Mouse (Mus musculus): ENCODE data around the gene Vmn2r90. TPM values are rescaled to one million over a fixed set of nuclear protein-coding genes. Genes with fewer than 3 reads are reported as not detected.
A peak's percentile ranks its signal among the peaks of the same experiment; 100 is the strongest.
"Not testable (repeated sequence)": the region's sequence is repeated elsewhere in the genome, so short reads cannot be mapped to it uniquely, and the experiment has no call there.

Vmn2r90 gene
- not detected in 2 replicates for polyA plus RNA-seq (2015; fragmentation: Nextera tagmentation; extraction: Ambion mirVana)

DNA sequence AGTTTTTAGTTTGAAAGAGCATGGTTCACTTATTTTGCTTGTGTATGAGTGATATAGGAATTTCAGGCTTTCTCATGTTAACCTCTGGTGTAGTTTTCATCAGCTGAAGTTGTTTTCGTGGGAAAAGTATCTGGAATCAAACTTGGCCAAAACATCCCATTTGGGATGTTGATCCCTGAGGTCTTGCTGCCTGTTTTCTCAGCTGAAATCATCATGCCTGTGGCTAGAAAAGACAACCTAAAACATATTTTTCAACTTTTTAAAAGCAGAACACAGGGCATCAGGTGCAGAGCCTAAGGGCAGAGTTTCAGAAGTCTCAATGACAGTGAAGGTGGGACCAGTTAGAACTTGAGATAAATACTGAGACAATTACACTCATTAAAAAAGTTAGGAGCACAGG, at the start of gene Vmn2r90:
Gene Vmn2r90 (plus strand): TSS at position 301 of the 400 bp plus-strand sequence.
- Histone ChIP-seq H3K4me3 (no peak within 1 kb of the TSS), H3K27ac (no peak within 1 kb of the TSS), H3K9ac (no peak within 1 kb of the TSS), H3K9me3 (no peaks in the 10 kb centered on the region), H3K36me3 (no peaks in the 10 kb centered on the region), H3K27me3 (no peaks in the 10 kb centered on the region), H3K4me1 (no peaks in the 10 kb centered on the region), H3K4me2 (no peak within 1 kb of the TSS)
- no peak for ATAC-seq (ENCODE audit: insufficient number of reproducible peaks, low FRiP score, low TSS enrichment, low read depth)
- 60% methylated on average over 1 of the region's 1 CpGs for WGBS

DNA sequence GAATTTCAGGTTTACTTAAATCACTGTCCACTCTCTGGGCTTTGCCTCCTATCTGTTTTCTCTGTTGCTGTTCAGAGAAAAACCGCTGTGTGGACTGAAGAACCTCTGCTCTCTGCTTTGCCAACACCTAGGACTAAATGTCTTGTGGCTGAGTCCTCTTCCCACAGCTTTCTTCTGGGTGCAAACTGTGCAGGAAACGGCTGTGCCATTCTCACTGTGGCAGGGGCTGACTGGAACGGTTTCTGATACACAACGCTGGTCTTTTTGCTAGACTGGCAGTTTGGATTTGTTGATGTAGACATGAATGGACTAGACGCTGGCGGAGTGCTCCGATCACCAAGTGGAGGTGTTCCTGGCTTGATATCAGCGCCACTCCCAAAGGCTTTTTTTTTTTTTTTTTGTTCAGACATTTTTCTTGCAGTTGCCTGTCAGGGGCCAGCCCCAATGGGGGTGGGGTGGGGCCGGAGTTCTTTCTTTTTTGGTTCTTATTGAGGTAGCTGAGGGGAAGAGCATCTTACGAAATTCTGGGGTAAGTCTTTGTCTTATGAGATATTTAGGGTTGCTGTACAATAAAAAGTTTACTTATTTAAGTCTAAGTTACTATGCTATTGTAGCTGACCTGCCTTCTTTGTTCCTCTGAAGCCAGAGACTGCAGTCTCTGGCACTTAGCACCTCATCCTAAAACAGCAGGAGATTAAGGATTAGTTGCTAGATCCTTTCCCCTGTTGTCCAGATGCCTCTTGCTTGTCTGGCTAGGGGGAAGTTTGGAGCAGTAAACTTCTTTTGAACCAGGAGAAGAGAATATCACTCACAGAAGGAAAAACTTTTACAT, 48.3 kb upstream of the Vmn2r90 start:
- Histone ChIP-seq H3K4me3 (no peak overlapping the region), H3K9me3 (no peaks in the 10 kb centered on the region), H3K27ac (no peak overlapping the region), H3K4me1 (no peaks in the 10 kb centered on the region), H3K4me2 (0 out of 2 replicates have a peak overlapping the region, but pooled peaks have one; percentile 5), H3K36me3 (no peaks in the 10 kb centered on the region), H3K27me3 (no peaks in the 10 kb centered on the region), H3K9ac (no peak overlapping the region)
- ATAC-seq (ENCODE audit: insufficient number of reproducible peaks, low FRiP score, low TSS enrichment, low read depth): no peak
- 14% methylated on average over 10 of the region's 10 CpGs for WGBS

GRCm38 (mm10) chr17:17655829-17656176, 47.7 kb upstream of the Vmn2r90 start:
- H3K4me1 ChIP-seq: no peaks in the 10 kb centered on the region
- no peaks in the 10 kb centered on the region for H3K27me3 ChIP-seq
- no peak overlapping the region for H3K4me2 ChIP-seq
- H3K36me3 ChIP-seq: no peaks in the 10 kb centered on the region
- no peak overlapping the region for H3K27ac ChIP-seq
- 33% methylated on average over 2 of the region's 2 CpGs for WGBS
- H3K9me3 ChIP-seq: no peaks in the 10 kb centered on the region
- no peak for ATAC-seq (ENCODE audit: insufficient number of reproducible peaks, low FRiP score, low TSS enrichment, low read depth)
- H3K9ac ChIP-seq: no peak overlapping the region
- no peak overlapping the region for H3K4me3 ChIP-seq

- H3K4me1 ChIP-seq: no peaks in the 10 kb centered on the region
- H3K9me3 ChIP-seq: no peaks in the 10 kb centered on the region
- no peak for ATAC-seq (ENCODE audit: insufficient number of reproducible peaks, low FRiP score, low TSS enrichment, low read depth)
- no peaks in the 10 kb centered on the region for H3K36me3 ChIP-seq
- H3K9ac ChIP-seq: no peak overlapping the region
- no peak overlapping the region for H3K4me2 ChIP-seq
- no peak overlapping the region for H3K4me3 ChIP-seq
- 73% methylated on average over 1 of the region's 1 CpGs for WGBS
- no peaks in the 10 kb centered on the region for H3K27me3 ChIP-seq
- H3K27ac ChIP-seq: no peak overlapping the region
Observed at GRCm38 (mm10) chr17:17678781-17679180, 24.8 kb upstream of the Vmn2r90 start.

- H3K4me1 ChIP-seq: no peaks in the 10 kb centered on the region
- H3K36me3 ChIP-seq: no peaks in the 10 kb centered on the region
- WGBS: 63% methylated on average over 2 of the region's 2 CpGs
- no peak for ATAC-seq (ENCODE audit: insufficient number of reproducible peaks, low FRiP score, low TSS enrichment, low read depth)
- H3K4me2 ChIP-seq: no peak overlapping the region
- H3K4me3 ChIP-seq: no peak overlapping the region
- H3K27ac ChIP-seq: no peak overlapping the region
- H3K27me3 ChIP-seq: no peaks in the 10 kb centered on the region
- no peak overlapping the region for H3K9ac ChIP-seq
- H3K9me3 ChIP-seq: no peaks in the 10 kb centered on the region
Observed at GRCm38 (mm10) chr17:17690659-17691058, 12.9 kb upstream of the Vmn2r90 start.

- H3K4me1 ChIP-seq; H3K9ac ChIP-seq; H3K4me2 ChIP-seq; H3K36me3 ChIP-seq; H3K9me3 ChIP-seq; ATAC-seq (ENCODE audit: insufficient number of reproducible peaks, low FRiP score, low TSS enrichment, low read depth); H3K4me3 ChIP-seq; H3K27me3 ChIP-seq; H3K27ac ChIP-seq: not testable (repeated sequence)
- 82% methylated on average over 4 of the region's 4 CpGs for WGBS
Observed at GRCm38 (mm10) chr17:17732396-17732795, 28.8 kb downstream of the Vmn2r90 start.

DNA sequence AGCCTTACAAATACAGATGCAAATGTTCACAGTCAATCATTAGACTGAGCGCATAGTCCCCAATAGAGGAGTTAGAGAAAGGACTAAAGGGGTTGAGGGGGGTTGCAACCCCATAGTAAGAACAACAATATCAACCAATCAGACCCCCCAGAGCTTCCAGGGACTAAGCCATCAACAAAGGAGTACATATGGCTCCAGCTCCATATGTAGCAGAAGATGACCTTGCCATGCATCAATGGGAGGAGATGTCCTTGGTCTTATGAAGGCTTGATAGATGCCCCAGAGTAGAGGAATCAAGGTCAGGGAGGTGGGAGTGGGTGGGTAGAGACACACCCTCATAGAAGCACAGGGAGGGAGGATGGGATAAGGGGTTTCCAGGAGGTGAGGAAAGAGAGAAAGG, 35.1 kb downstream of the Vmn2r90 start:
- H3K4me3 ChIP-seq: no peak overlapping the region
- H3K27me3 ChIP-seq: no peaks in the 10 kb centered on the region
- 90% methylated on average over 1 of the region's 1 CpGs for WGBS
- H3K4me1 ChIP-seq: no peaks in the 10 kb centered on the region
- no peak overlapping the region for H3K9ac ChIP-seq
- H3K9me3 ChIP-seq: no peaks in the 10 kb centered on the region
- no peaks in the 10 kb centered on the region for H3K36me3 ChIP-seq
- no peak overlapping the region for H3K27ac ChIP-seq
- H3K4me2 ChIP-seq: no peak overlapping the region
- ATAC-seq (ENCODE audit: insufficient number of reproducible peaks, low FRiP score, low TSS enrichment, low read depth): no peak

DNA sequence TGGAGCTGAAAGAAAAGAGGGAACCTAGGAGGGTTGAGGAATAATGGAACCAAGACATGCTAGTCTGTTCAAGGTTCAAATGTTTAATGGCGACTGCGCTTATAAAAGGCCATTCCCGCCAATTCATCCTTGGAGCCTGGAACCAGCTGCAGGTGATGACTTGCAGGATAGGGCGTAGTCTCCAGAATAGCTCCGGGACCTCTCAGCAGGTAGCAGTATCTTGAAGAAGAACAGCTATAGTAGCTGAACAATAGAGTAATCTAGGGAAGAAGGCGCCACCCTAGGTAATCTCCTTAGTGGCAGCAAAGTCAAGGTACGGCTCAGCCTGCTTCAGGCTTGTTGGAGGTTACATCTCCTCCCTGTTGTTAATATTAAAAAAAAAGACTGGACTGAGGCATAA, 35.8 kb downstream of the Vmn2r90 start:
- H3K27ac ChIP-seq; H3K9me3 ChIP-seq; H3K4me2 ChIP-seq; H3K9ac ChIP-seq; ATAC-seq (ENCODE audit: insufficient number of reproducible peaks, low FRiP score, low TSS enrichment, low read depth); H3K36me3 ChIP-seq; H3K4me1 ChIP-seq; H3K27me3 ChIP-seq; H3K4me3 ChIP-seq: not testable (repeated sequence)
- 92% methylated on average over 7 of the region's 7 CpGs for WGBS

- H3K9ac ChIP-seq; H3K4me3 ChIP-seq; H3K27ac ChIP-seq; H3K27me3 ChIP-seq; H3K4me2 ChIP-seq; ATAC-seq (ENCODE audit: insufficient number of reproducible peaks, low FRiP score, low TSS enrichment, low read depth); H3K4me1 ChIP-seq; H3K36me3 ChIP-seq; H3K9me3 ChIP-seq: not testable (repeated sequence)
- 83% methylated on average over 5 of the region's 5 CpGs for WGBS
Observed at GRCm38 (mm10) chr17:17739936-17740335, 36.4 kb downstream of the Vmn2r90 start.

DNA sequence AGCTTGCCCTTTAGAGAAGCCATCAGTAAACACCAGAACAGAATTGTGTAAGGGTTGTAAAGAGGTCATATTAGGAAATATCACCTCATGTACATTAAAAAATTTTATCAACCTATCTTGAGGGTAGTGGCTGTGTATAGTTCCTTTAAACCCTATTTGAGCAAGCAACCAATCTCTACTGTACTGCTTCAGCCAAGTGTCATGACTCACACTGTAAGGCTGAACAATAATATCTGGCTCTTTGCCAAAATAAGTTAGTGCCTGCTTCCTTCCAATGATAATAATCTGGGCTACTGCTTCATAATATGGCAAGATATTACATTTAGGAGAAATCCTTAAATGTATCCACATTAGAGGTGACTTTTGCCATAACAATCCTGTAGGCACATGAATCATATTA, 38.0 kb downstream of the Vmn2r90 start:
- H3K4me2 ChIP-seq; H3K36me3 ChIP-seq; H3K27me3 ChIP-seq; H3K4me1 ChIP-seq; H3K9ac ChIP-seq; ATAC-seq (ENCODE audit: insufficient number of reproducible peaks, low FRiP score, low TSS enrichment, low read depth); H3K27ac ChIP-seq; H3K9me3 ChIP-seq; H3K4me3 ChIP-seq: not testable (repeated sequence)

DNA sequence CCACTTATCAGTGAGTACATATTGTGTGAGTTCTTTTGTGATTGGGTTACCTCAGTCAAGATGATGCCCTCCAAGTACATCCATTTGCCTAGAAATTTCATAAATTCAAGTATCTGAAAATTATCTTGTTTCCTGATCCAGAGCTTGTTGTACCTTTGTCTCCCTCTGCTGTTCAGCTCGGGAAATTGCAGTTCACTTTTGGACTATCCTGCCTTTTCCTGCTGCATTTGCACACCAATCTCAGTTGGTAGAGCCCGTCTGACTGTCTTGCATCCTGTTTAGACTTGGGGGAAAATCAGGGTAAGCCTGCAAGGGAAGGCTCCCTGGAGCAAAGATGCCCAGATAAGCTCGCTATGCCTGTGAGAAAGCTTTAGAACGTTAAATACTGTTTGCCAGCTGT, 45.8 kb downstream of the Vmn2r90 start:
- not testable (repeated sequence) for H3K4me3 ChIP-seq; H3K36me3 ChIP-seq; H3K4me1 ChIP-seq; H3K9ac ChIP-seq; H3K9me3 ChIP-seq; H3K27me3 ChIP-seq; H3K27ac ChIP-seq; H3K4me2 ChIP-seq; ATAC-seq (ENCODE audit: insufficient number of reproducible peaks, low FRiP score, low TSS enrichment, low read depth)
- WGBS: 4% methylated on average over 4 of the region's 4 CpGs

- no peak overlapping the region for H3K4me2 ChIP-seq
- no peak overlapping the region for H3K4me3 ChIP-seq
- H3K9me3 ChIP-seq: no peaks in the 10 kb centered on the region
- H3K27ac ChIP-seq: no peak overlapping the region
- H3K36me3 ChIP-seq: no peaks in the 10 kb centered on the region
- H3K4me1 ChIP-seq: no peaks in the 10 kb centered on the region
- H3K9ac ChIP-seq: no peak overlapping the region
- WGBS: 62% methylated on average over 1 of the region's 1 CpGs
- ATAC-seq (ENCODE audit: insufficient number of reproducible peaks, low FRiP score, low TSS enrichment, low read depth): no peak
- H3K27me3 ChIP-seq: 0 out of 2 replicates have a peak, but pooled peaks cover 4% of the 10 kb centered on the region
Observed at GRCm38 (mm10) chr17:17762614-17763293, 59.2 kb downstream of the Vmn2r90 start.
